Mouse (Mus musculus) CH12.LX (cell line): Measurements from ENCODE around the gene 4930438A08Rik.

Experiments used
- BHLHE40 ChIP-seq: IDR thresholded peaks from 2 replicates; pipeline ENCODE4 v1.6.1; 2011; ENCODE audit warnings: mild to moderate bottlenecking, low read depth, low read length, improper control_type of control experiment
- CHD2 ChIP-seq: IDR thresholded peaks from 2 replicates; pipeline ENCODE4 v1.6.1; 2011; ENCODE audit warnings: low read length, improper control_type of control experiment
- CTCF ChIP-seq, 2 experiments: IDR thresholded peaks in 1 of 2; conservative IDR thresholded peaks in 1 of 2; 2 replicates each; pipeline ENCODE4 v1.5.1; 2011 to 2012; ENCODE audit warnings: low read depth in 2 of 2, low read length in 2 of 2, improper control_type of control experiment in 1 of 2, inconsistent platforms in 1 of 2, mild to moderate bottlenecking in 1 of 2, moderate library complexity in 1 of 2
- E2F4 ChIP-seq: IDR thresholded peaks from 2 replicates; pipeline ENCODE4 v1.6.1; 2011; ENCODE audit warnings: low read depth, low read length, improper control_type of control experiment; ENCODE audit not compliant: insufficient replicate concordance
- ELF1 ChIP-seq: IDR thresholded peaks from 2 replicates; pipeline ENCODE4 v1.6.1; 2014; ENCODE audit warnings: low read depth, mild to moderate bottlenecking, inconsistent platforms, low read length, improper control_type of control experiment
- HCFC1 ChIP-seq: IDR thresholded peaks from 2 replicates; pipeline ENCODE4 v1.6.1; 2012; ENCODE audit warnings: low read depth, mild to moderate bottlenecking, inconsistent platforms, low read length, improper control_type of control experiment
- POLR2A ChIP-seq: IDR thresholded peaks from 2 replicates; pipeline ENCODE4 v1.6.1; 2011; ENCODE audit warnings: low read depth, mild to moderate bottlenecking, improper control_type of control experiment, low read length
- TBP ChIP-seq: conservative IDR thresholded peaks from 2 replicates; pipeline ENCODE4 v1.6.1; 2011; ENCODE audit warnings: low read depth, low read length, improper control_type of control experiment
- ZC3H11A ChIP-seq: IDR thresholded peaks from 2 replicates; pipeline ENCODE4 v1.6.1; 2012; ENCODE audit warnings: low read depth, mild to moderate bottlenecking, inconsistent platforms, low read length, improper control_type of control experiment
- ZKSCAN1 ChIP-seq: IDR thresholded peaks from 2 replicates; pipeline ENCODE4 v1.6.1; 2012; ENCODE audit warnings: low read depth, inconsistent platforms, low read length, improper control_type of control experiment, borderline replicate concordance
- ZMIZ1 ChIP-seq: IDR thresholded peaks from 2 replicates; pipeline ENCODE4 v1.6.1; 2012; ENCODE audit warnings: low read depth, mild to moderate bottlenecking, inconsistent platforms, low read length, improper control_type of control experiment

DNA sequence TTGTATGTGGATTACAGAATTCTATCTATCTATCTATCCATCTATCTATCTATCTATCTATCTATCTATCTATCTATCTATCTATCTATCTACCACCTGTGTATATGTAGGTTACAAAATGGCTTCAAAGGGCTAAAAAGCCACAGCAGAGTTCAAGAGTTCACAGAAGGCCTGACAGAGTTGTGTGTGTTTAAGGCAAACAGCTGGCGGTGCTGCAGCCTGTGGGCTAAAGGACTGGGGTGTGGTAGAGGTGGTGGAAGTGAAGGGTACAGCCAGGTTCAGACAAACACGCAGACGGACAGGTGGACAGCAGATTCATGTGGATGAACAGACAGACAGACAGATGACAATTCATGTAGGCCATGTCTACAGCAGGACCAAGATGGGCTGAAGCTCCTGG lies 6.3 kb upstream of the 4930438A08Rik start:
- TF ChIP-seq CHD2 = no peak
- TF ChIP-seq BHLHE40 = no peak
- TF ChIP-seq CTCF (conservative IDR thresholded peaks at IDR 0.05 in 1 of 2, IDR thresholded peaks at IDR 0.05 in 1 of 2; ENCODE audit: low read depth in 2 of 2, low read length in 2 of 2) = no peak
- no peak for TF ChIP-seq ELF1
- no peak for TF ChIP-seq ZC3H11A
- TF ChIP-seq POLR2A = no peak
- TF ChIP-seq ZKSCAN1 = no peak
- no peak for TF ChIP-seq E2F4
- TF ChIP-seq HCFC1 = no peak
- no peak for TF ChIP-seq ZMIZ1
- TF ChIP-seq TBP = no peak
